Mouse (Mus musculus) liver, embryonic 16.5 days (tissue): ENCODE results near the gene Rsrp1. TPM values are rescaled to one million over a fixed set of nuclear protein-coding genes. Genes with fewer than 3 reads are reported as not detected.

Experiments used
- ATAC-seq: fragments of 200-750 bp; cut with Nextera tagmentation; 2 replicates; pipeline ENCODE4 v1.8.0; 2017; ENCODE audit warnings: low read depth, mild to moderate bottlenecking, moderate number of reproducible peaks, moderate library complexity
- H3K27ac ChIP-seq: fragments of 300-500 bp; sonication (generic); 2 replicates; pipeline ENCODE4 v1.5.1; 2014; ENCODE audit warnings: mild to moderate bottlenecking, low read length
- H3K27me3 ChIP-seq: fragments of 300-500 bp; sonication (generic); 2 replicates; pipeline ENCODE4 v1.6.1; 2014; ENCODE audit warnings: low read depth, low read length, mixed read lengths; ENCODE audit not compliant: control insufficient read depth, insufficient read depth
- H3K36me3 ChIP-seq: fragments of 300-500 bp; sonication (generic); 2 replicates; pipeline ENCODE4 v1.6.1; 2014; ENCODE audit warnings: mild to moderate bottlenecking; ENCODE audit not compliant: control insufficient read depth, insufficient read depth
- H3K4me1 ChIP-seq: fragments of 300-500 bp; sonication (generic); 2 replicates; pipeline ENCODE4 v1.6.1; 2014; ENCODE audit warnings: low read depth, low read length, mixed read lengths; ENCODE audit not compliant: control insufficient read depth
- H3K4me2 ChIP-seq: fragments of 300-500 bp; sonication (generic); 2 replicates; pipeline ENCODE4 v1.6.1; 2014; ENCODE audit warnings: low read depth, low read length, mixed read lengths
- H3K4me3 ChIP-seq: fragments of 300-500 bp; sonication (generic); 2 replicates; pipeline ENCODE4 v1.5.1; 2014; ENCODE audit warnings: low read depth, mild to moderate bottlenecking, low read length
- H3K9ac ChIP-seq: fragments of 300-500 bp; sonication (generic); 2 replicates; pipeline ENCODE4 v1.6.1; 2014; ENCODE audit warnings: low read depth, low read length
- H3K9me3 ChIP-seq: fragments of 300-500 bp; sonication (generic); replicated peaks from 2 replicates; pipeline ENCODE4 v1.6.1; 2016; ENCODE audit warnings: low read length; ENCODE audit not compliant: control insufficient read depth
- WGBS: fragments of 180-500 bp; shearing (Covaris S2); extraction: QIAGEN DNeasy Blood & Tissue Kit; methylation state at CpG from one replicate; pipeline ENCODE4 v1.1.7; 2014; ENCODE audit not compliant: insufficient replicate concordance; 5-methylcytosine and 5-hydroxymethylcytosine counted together
- polyA plus RNA-seq: library from polyadenylated mRNA; unstranded; fragments of >200 nt; fragmentation: Nextera tagmentation; extraction: Ambion mirVana; gene quantifications from 2 replicates; pipeline ENCODE4 v1.2.1, GENCODE M21; 2015

The Rsrp1 gene
- polyA plus RNA-seq, 1 experiment from 2014 or later, result 330 TPM

GRCm38 (mm10) chr4:134975261-134975928 lies 52.0 kb downstream of the Rsrp1 start:
- Histone ChIP-seq H3K9me3 (no peaks in the 10 kb centered on the region), H3K9ac (no peak overlapping the region), H3K36me3 (no peaks in the 10 kb centered on the region), H3K4me3 (no peak overlapping the region), H3K4me1 (peaks cover 3% of the 10 kb centered on the region), H3K27ac (no peak overlapping the region), H3K27me3 (no peaks in the 10 kb centered on the region), H3K4me2 (no peak overlapping the region)
- WGBS, result 59% methylated on average over 14 of the region's 14 CpGs
- no peak for ATAC-seq

GRCm38 (mm10) chr4:134975929-134976308 lies 52.5 kb downstream of the Rsrp1 start:
- Histone ChIP-seq H3K27ac (no peak overlapping the region), H3K9ac (no peak overlapping the region), H3K36me3 (no peaks in the 10 kb centered on the region), H3K4me1 (peaks cover 8% of the 10 kb centered on the region), H3K27me3 (no peaks in the 10 kb centered on the region), H3K9me3 (no peaks in the 10 kb centered on the region), H3K4me2 (no peak overlapping the region), H3K4me3 (no peak overlapping the region)
- no peak for ATAC-seq
- WGBS, result 91% methylated on average over 4 of the region's 4 CpGs

Other genes with a start within 250 kb of the Rsrp1 start
- 0.97 and 1.2 TPM in 2 replicates for gene Man1c1, start 219.3 kb upstream of the Rsrp1 start, polyA plus RNA-seq
- 20.1 and 20.7 TPM in 2 replicates for gene Ldlrap1, start 155.6 kb upstream of the Rsrp1 start, polyA plus RNA-seq
- gene Maco1, start 70.2 kb upstream of the Rsrp1 start, polyA plus RNA-seq, result 16.0 and 16.8 TPM in 2 replicates
- gene Rhd, start 59.1 kb upstream of the Rsrp1 start, polyA plus RNA-seq, result 522 and 550 TPM in 2 replicates
- gene Tmem50a, start 8.6 kb upstream of the Rsrp1 start, polyA plus RNA-seq, result 79.1 and 82.5 TPM in 2 replicates
- gene Syf2, start 7.3 kb downstream of the Rsrp1 start, polyA plus RNA-seq, result 43.9 and 47.8 TPM in 2 replicates
- 0.60 and 0.61 TPM in 2 replicates for gene Runx3, start 197.1 kb downstream of the Rsrp1 start, polyA plus RNA-seq